Mouse (Mus musculus) yolk sac, embryonic 10.5 days (tissue): ENCODE measurements around the gene Med23.

Source experiments
- DNase-seq: peaks from one replicate; pipeline ENCODE4 v3.0.0-alpha.2; 2017; ENCODE audit warnings: low spot score

Gene Med23

GRCm38 (mm10) chr10:24961889-24962288 lies 92.1 kb downstream of the Med23 start:
- no peak for DNase-seq
